Mouse (Mus musculus) myocyte (in vitro differentiated cells): ENCODE measurements at regions not wholly inside any gene's neighbourhood (a gene's known extent, or its start where the extent isn't known, plus 50 kb on each side); places are given as distances from the start of the nearest gene placed in this dataset.

Source experiments
- CEBPB ChIP-seq: IDR thresholded peaks from 2 replicates; pipeline ENCODE4 v1.6.1; 2011; ENCODE audit warnings: mild to moderate bottlenecking, moderate library complexity; ENCODE audit not compliant: poor library complexity, insufficient read depth, severe bottlenecking
- E2F4 ChIP-seq: IDR thresholded peaks from one replicate; pipeline ENCODE4 v1.6.1; 2011; ENCODE audit warnings: mild to moderate bottlenecking, control low read depth, moderate library complexity; ENCODE audit not compliant: insufficient read depth
- MAX ChIP-seq: IDR thresholded peaks from one replicate; pipeline ENCODE4 v1.6.1; 2011; ENCODE audit warnings: low read depth, mild to moderate bottlenecking, control low read depth
- POLR2A ChIP-seq: IDR thresholded peaks from one replicate; pipeline ENCODE4 v1.6.1; 2011; ENCODE audit warnings: low read depth, mild to moderate bottlenecking, control low read depth, moderate library complexity; ENCODE audit not compliant: insufficient read length
- POLR2AphosphoS2 ChIP-seq: IDR thresholded peaks from one replicate; pipeline ENCODE4 v1.6.1; 2011; ENCODE audit warnings: low read depth, control low read depth; ENCODE audit not compliant: insufficient read length
- SRF ChIP-seq: IDR thresholded peaks from one replicate; pipeline ENCODE4 v1.6.1; 2011; ENCODE audit warnings: low read depth; ENCODE audit not compliant: control insufficient read depth, insufficient read length
- USF1 ChIP-seq: IDR thresholded peaks from one replicate; pipeline ENCODE4 v1.6.1; 2011; ENCODE audit warnings: low read depth, mild to moderate bottlenecking, control low read depth, moderate library complexity

GRCm38 (mm10) chr17:82277728-82278127 lies 539.6 kb upstream of the Slc8a1 start:
- TF ChIP-seq POLR2A (no peak), USF1 (no peak), POLR2AphosphoS2 (no peak), MAX (no peak), E2F4 (no peak), CEBPB (no peak), SRF (no peak)
